Mouse (Mus musculus) forebrain, embryonic 16.5 days (tissue): ENCODE data around the gene Trim71. TPM values are rescaled to one million over a fixed set of nuclear protein-coding genes. Genes with fewer than 3 reads are reported as not detected.

Experiments
- ATAC-seq: fragments of 200-750 bp; cut with Nextera tagmentation; 2 replicates; pipeline ENCODE4 v1.8.0; 2017; ENCODE audit warnings: mild to moderate bottlenecking, moderate library complexity
- H3K27ac ChIP-seq: fragments of 300-500 bp; sonication (generic); 2 replicates; pipeline ENCODE4 v1.5.1; 2014; ENCODE audit warnings: low read length, control low read depth
- H3K27me3 ChIP-seq: fragments of 300-500 bp; sonication (generic); replicated peaks from 2 replicates; pipeline ENCODE4 v1.6.1; 2014; ENCODE audit warnings: low read length; ENCODE audit not compliant: control insufficient read depth, insufficient read depth
- H3K36me3 ChIP-seq: fragments of 300-500 bp; sonication (generic); 2 replicates; pipeline ENCODE4 v1.6.1; 2014; ENCODE audit not compliant: control insufficient read depth, insufficient read depth
- H3K4me1 ChIP-seq: fragments of 300-500 bp; sonication (generic); replicated peaks from 2 replicates; pipeline ENCODE4 v1.6.1; 2014; ENCODE audit warnings: low read length; ENCODE audit not compliant: control insufficient read depth, insufficient read depth
- H3K4me2 ChIP-seq: fragments of 300-500 bp; sonication (generic); 2 replicates; pipeline ENCODE4 v1.6.1; 2014; ENCODE audit warnings: mild to moderate bottlenecking, low read length, control low read depth
- H3K4me3 ChIP-seq: fragments of 300-500 bp; sonication (generic); replicated peaks from 2 replicates; pipeline ENCODE4 v1.5.1; 2014; ENCODE audit warnings: mild to moderate bottlenecking, low read length, control low read depth
- H3K9ac ChIP-seq: fragments of 300-500 bp; sonication (generic); replicated peaks from 2 replicates; pipeline ENCODE4 v1.6.1; 2014; ENCODE audit warnings: low read depth, low read length, control low read depth
- H3K9me3 ChIP-seq: fragments of 300-500 bp; sonication (generic); 2 replicates; pipeline ENCODE4 v1.6.1; 2016; ENCODE audit warnings: low read length; ENCODE audit not compliant: control insufficient read depth
- WGBS: fragments of 180-500 bp; shearing (Covaris S2); extraction: QIAGEN DNeasy Blood & Tissue Kit; methylation state at CpG from one replicate; pipeline ENCODE4 v1.1.7; 2014; 5-methylcytosine and 5-hydroxymethylcytosine counted together
- polyA plus RNA-seq: library from polyadenylated mRNA; unstranded; fragments of >200 nt; fragmentation: Nextera tagmentation; extraction: Ambion mirVana; gene quantifications from 2 replicates; pipeline ENCODE4 v1.2.1, GENCODE M21; 2015

The Trim71 gene
- polyA plus RNA-seq, 1 experiment from 2014 or later = 0.13 TPM

GRCm38 (mm10) chr9:114560771-114561670 lies 3.1 kb downstream of the Trim71 start:
- Histone ChIP-seq H3K4me1 (peaks cover 28% of the 10 kb centered on the region), H3K36me3 (no peaks in the 10 kb centered on the region), H3K9ac (no peak overlapping the region), H3K4me2 (no peak overlapping the region), H3K27me3 (peaks cover 79% of the 10 kb centered on the region), H3K9me3 (no peaks in the 10 kb centered on the region), H3K4me3 (no peak overlapping the region), H3K27ac (no peak overlapping the region)
- 1% methylated on average over 36 of the region's 36 CpGs for WGBS
- ATAC-seq = no peak

DNA sequence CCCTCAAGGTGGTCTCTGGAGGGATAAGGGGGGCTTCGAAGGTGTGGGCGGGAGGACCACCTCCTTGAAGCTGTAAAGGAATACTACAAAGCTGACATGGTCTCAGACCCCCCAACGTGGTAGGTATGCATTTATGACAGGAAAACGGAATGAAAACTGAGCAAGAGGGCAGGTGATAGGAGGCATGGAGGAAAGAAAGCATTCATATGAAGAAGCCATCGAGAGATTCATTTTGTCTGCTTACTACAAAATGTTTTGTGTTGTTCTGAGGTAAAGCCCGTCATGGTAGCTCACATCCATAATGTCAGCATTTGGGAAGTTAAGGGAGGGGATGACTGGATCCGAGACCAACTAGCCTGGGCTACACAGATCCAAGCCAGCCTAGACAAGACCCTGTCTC lies 4.0 kb downstream of the Trim71 start:
- Histone ChIP-seq H3K27ac (no peak overlapping the region), H3K4me2 (no peak overlapping the region), H3K4me1 (peaks cover 28% of the 10 kb centered on the region), H3K27me3 (peaks cover 76% of the 10 kb centered on the region), H3K4me3 (no peak overlapping the region), H3K36me3 (no peaks in the 10 kb centered on the region), H3K9ac (no peak overlapping the region), H3K9me3 (no peaks in the 10 kb centered on the region)
- 14% methylated on average over 7 of the region's 7 CpGs for whole genome bisulfite sequencing
- no peak for ATAC-seq

- peaks cover 48% of the 10 kb centered on the region for H3K27me3 ChIP-seq
- WGBS = 25% methylated on average over 7 of the region's 7 CpGs
- H3K4me2 ChIP-seq = no peak overlapping the region
- peaks cover 8% of the 10 kb centered on the region for H3K4me1 ChIP-seq
- ATAC-seq = no peak
- H3K27ac ChIP-seq = no peak overlapping the region
- no peak overlapping the region for H3K9ac ChIP-seq
- no peaks in the 10 kb centered on the region for H3K36me3 ChIP-seq
- no peaks in the 10 kb centered on the region for H3K9me3 ChIP-seq
- no peak overlapping the region for H3K4me3 ChIP-seq
These were observed 7.1 kb downstream of the Trim71 start for GRCm38 (mm10) chr9:114557086-114557485.

DNA sequence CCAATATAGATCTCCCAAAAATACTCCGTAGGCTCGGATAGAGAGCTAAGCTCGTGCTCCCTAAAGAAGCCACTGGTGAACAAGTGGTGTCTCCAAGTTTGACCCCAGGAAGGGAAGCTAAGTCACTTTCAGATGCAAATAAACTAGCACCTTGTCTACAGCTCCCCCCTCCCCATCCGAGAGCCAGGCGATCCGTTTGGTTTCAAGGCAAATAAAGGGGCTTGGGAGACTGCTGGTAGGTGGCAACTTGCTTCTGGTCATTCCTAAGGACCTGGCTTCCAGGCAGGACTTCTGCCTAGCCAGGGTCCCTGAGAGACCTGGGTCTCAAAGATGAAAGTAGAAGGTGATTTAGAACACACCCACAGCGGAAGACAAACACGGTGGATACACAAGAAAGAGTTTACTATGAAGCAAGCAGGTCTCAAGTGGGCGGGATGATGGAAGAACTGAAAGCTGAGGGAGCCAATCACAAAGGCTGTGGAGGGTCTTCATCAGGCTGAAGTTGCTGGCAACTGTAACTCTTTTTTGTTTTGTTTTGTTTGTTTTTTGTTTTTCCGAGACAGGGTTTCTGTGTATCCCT lies 7.8 kb downstream of the Trim71 start:
- no peak overlapping the region for H3K4me3 ChIP-seq
- H3K27me3 ChIP-seq = peaks cover 41% of the 10 kb centered on the region
- WGBS = 56% methylated on average over 10 of the region's 10 CpGs
- H3K9ac ChIP-seq = no peak overlapping the region
- no peak for ATAC-seq
- peaks cover 6% of the 10 kb centered on the region; the same call in 1 of the 2 replicates for H3K4me1 ChIP-seq
- no peak overlapping the region for H3K4me2 ChIP-seq
- no peaks in the 10 kb centered on the region for H3K9me3 ChIP-seq
- H3K36me3 ChIP-seq = no peaks in the 10 kb centered on the region
- no peak overlapping the region for H3K27ac ChIP-seq

- no peak overlapping the region for H3K9ac ChIP-seq
- H3K4me3 ChIP-seq = no peak overlapping the region
- ATAC-seq = peak; percentile 36; the same call in 1 of the 2 replicates
- WGBS = 43% methylated on average over 5 of the region's 5 CpGs
- no peak overlapping the region for H3K27ac ChIP-seq
- no peak overlapping the region for H3K4me2 ChIP-seq
- peaks cover 3% of the 10 kb centered on the region; the same call in 1 of the 2 replicates for H3K4me1 ChIP-seq
- no peaks in the 10 kb centered on the region for H3K36me3 ChIP-seq
- no peaks in the 10 kb centered on the region for H3K9me3 ChIP-seq
- peaks cover 22% of the 10 kb centered on the region for H3K27me3 ChIP-seq
These were observed 9.7 kb downstream of the Trim71 start for GRCm38 (mm10) chr9:114554355-114554979.

DNA sequence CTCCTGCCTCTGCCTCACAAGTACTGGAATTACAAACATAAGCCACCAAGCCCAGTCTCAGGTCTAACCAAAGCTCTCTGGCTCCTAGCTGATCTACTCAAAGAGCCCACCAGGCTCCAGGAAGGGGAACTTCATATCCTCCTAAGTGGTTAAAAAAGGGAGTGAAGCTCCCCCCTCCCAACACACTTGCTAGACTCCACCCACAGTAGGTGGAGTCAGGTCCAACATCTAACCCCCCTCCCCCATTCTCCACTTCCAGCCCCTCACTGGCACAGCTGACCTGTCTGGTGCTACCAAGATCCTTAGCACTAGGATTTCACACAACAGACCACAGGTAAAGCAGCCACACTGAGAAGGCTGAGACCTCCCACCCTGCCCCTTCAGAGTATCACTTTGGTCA lies 10.3 kb downstream of the Trim71 start:
- Histone ChIP-seq H3K4me3 (no peak overlapping the region), H3K9ac (no peak overlapping the region), H3K9me3 (no peaks in the 10 kb centered on the region), H3K4me2 (no peak overlapping the region), H3K4me1 (peaks cover 3% of the 10 kb centered on the region; the same call in 1 of the 2 replicates), H3K27me3 (peaks cover 15% of the 10 kb centered on the region), H3K27ac (no peak overlapping the region), H3K36me3 (no peaks in the 10 kb centered on the region)
- ATAC-seq = no peak

DNA sequence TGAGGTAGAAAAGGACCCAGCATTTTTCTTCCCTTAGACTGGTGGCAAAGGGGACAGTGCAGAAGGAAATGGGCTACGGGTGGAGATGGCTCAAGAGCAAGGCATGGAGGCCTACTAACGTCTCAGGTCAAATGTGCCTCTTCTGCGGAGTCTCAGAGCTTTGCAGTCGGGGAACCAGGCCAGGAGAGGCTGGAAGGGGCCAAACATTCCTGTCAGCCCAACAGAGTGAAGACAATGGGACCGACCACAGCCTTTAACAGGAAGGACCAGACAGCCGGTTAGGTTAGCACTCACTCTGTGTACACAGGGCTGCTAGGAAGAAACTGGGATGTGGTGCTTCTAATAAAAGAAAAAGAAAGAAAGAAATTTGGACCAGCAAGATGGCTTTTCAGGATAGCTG lies 14.1 kb downstream of the Trim71 start:
- peaks cover 14% of the 10 kb centered on the region for H3K27me3 ChIP-seq
- H3K4me2 ChIP-seq = no peak overlapping the region
- H3K36me3 ChIP-seq = no peaks in the 10 kb centered on the region
- H3K9me3 ChIP-seq = no peaks in the 10 kb centered on the region
- peaks cover 8% of the 10 kb centered on the region for H3K4me1 ChIP-seq
- H3K27ac ChIP-seq = no peak overlapping the region
- WGBS = 21% methylated on average over 6 of the region's 6 CpGs
- H3K4me3 ChIP-seq = no peak overlapping the region
- no peak overlapping the region for H3K9ac ChIP-seq
- ATAC-seq = no peak

GRCm38 (mm10) chr9:114549117-114549516 lies 15.1 kb downstream of the Trim71 start:
- Histone ChIP-seq H3K9me3 (no peaks in the 10 kb centered on the region), H3K4me3 (no peak overlapping the region), H3K4me1 (peaks cover 9% of the 10 kb centered on the region), H3K9ac (no peak overlapping the region), H3K27ac (no peak overlapping the region), H3K4me2 (no peak overlapping the region), H3K27me3 (peaks cover 14% of the 10 kb centered on the region), H3K36me3 (no peaks in the 10 kb centered on the region)
- WGBS = 7% methylated on average over 5 of the region's 5 CpGs
- ATAC-seq = no peak

DNA sequence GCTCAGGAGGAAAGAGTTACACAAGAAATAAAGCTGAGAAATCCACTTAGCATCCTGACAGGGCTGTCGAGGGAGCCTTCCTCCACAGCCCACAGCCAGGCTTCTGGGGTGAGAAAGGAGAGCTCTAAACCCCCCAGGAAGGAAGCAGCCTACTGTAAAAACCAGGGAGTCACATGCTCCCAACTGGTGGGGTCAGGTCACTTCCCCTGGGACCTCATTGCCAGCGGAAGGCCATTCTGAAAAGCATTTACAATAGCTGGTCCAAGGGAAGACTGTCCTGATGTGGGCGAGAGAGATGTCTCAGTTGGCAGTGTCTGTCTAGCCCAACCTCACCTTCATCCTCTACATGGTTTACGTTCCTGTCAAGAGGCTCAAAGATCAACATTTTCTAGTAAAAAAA lies 15.7 kb downstream of the Trim71 start:
- ATAC-seq = no peak
- H3K9me3 ChIP-seq = no peaks in the 10 kb centered on the region
- no peak overlapping the region for H3K9ac ChIP-seq
- WGBS = 31% methylated on average over 4 of the region's 4 CpGs
- no peak overlapping the region for H3K27ac ChIP-seq
- no peak overlapping the region for H3K4me2 ChIP-seq
- H3K4me3 ChIP-seq = no peak overlapping the region
- peaks cover 14% of the 10 kb centered on the region for H3K27me3 ChIP-seq
- peaks cover 9% of the 10 kb centered on the region for H3K4me1 ChIP-seq
- no peaks in the 10 kb centered on the region for H3K36me3 ChIP-seq
